In the genomic region with DNA sequence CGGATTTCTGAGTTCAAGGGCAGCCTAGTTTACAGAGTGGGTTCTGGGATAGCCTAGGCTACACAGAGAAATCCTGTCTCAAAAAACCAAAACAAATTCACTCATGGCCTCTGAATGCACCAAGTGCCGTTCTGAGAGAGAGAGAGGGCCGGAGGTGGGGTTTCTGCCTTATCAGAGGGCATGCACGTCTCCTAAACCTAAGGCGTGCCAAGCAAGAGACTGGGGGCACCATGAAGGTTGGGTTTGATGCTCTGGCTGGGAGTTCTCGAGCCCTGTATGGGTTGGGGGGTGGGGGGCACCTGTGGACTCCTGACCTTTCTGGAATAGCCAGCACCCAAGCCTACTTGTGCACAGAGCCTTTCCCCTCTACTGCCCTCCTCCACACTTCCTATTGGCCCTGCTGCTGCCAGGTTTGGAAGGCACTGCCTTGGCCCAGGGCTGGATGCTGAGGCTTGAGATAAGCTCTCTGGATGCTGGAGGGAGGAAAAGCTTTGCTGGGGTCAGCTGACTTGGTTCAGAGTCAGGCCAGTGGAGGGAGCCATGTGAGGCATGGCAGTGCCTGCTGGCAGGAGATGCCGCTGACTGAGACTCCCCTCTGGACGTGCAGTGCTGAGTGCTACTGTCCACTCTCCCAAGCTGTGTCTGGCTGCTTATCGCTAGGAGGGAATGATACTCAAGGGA, we compare ENCODE assay signal across 9 mouse cellular contexts. TPM values are rescaled to one million over a fixed set of nuclear protein-coding genes. Genes with fewer than 3 reads are reported as not detected.
DNase-seq lines count a peak whose midpoint lies in the region; ATAC-seq and TF ChIP-seq lines count a peak whose summit lies in the region.
"Had no signal": no experiment of that assay in that cellular context is flagged by ENCODE, and none has a peak within 500 bp of the region (broad histone marks: within the 10 kb centered on the region; RNA-seq: fewer than 3 reads in every experiment).

No protein-coding gene starts in this region.

- H3K79me2 ChIP-seq in heart, adult 2 months (replicated peaks; ENCODE audit: control insufficient read depth, insufficient read depth, low read length), result no peaks in the 10 kb centered on the region

- TF ChIP-seq CTCF in kidney, adult 2 months (conservative IDR thresholded peaks at IDR 0.05; ENCODE audit: insufficient read depth, insufficient read length, low read depth, low read length), result no peak
- TF ChIP-seq CTCF in heart, adult 2 months (IDR thresholded peaks at IDR 0.05), result 0 out of 2 replicates have a peak, but pooled peaks have one; percentile 10
- peak; percentile 63 for TF ChIP-seq CTCF in liver, embryonic 14.5 days (IDR thresholded peaks at IDR 0.05; ENCODE audit: low read depth)
- no peak for TF ChIP-seq CTCF in forebrain, postnatal 0 days (IDR thresholded peaks at IDR 0.05; ENCODE audit: low read depth)

- no peaks in the 10 kb centered on the region for H3K9me3 ChIP-seq in kidney, embryonic 15.5 days (replicated peaks)
- H3K9me3 ChIP-seq in liver, embryonic 14.5 days (ENCODE audit: control insufficient read depth, low read length), result no peaks in the 10 kb centered on the region
- no peaks in the 10 kb centered on the region for H3K9me3 ChIP-seq in forebrain, postnatal 0 days (ENCODE audit: low read length)
- H3K9me3 ChIP-seq: limb, embryonic 13.5 days had no signal

- peak; percentile 68; the same call in 1 of the 2 replicates for TF ChIP-seq EP300 in heart, adult 2 months (IDR thresholded peaks at IDR 0.05; ENCODE audit: insufficient read depth, low read depth, low read length)
- peak; percentile 60 for TF ChIP-seq EP300 in liver, embryonic 14.5 days (IDR thresholded peaks at IDR 0.05; ENCODE audit: low read depth)

- H3K36me3 ChIP-seq in kidney, adult 2 months (ENCODE audit: control insufficient read depth, insufficient read depth, low read length), result no peaks in the 10 kb centered on the region
- peaks cover 5% of the 10 kb centered on the region; the same call in 1 of the 2 replicates for H3K36me3 ChIP-seq in kidney, embryonic 15.5 days
- H3K36me3 ChIP-seq in heart, adult 2 months (ENCODE audit: control insufficient read depth, insufficient read depth, low read length), result no peaks in the 10 kb centered on the region
- no peaks in the 10 kb centered on the region; the same call in 1 of the 2 replicates for H3K36me3 ChIP-seq in liver, embryonic 14.5 days (replicated peaks; ENCODE audit: control insufficient read depth, insufficient read depth, low read depth)
- H3K36me3 ChIP-seq in forebrain, postnatal 0 days (ENCODE audit: insufficient read depth), result 0 out of 2 replicates have a peak, but pooled peaks cover 7% of the 10 kb centered on the region

- no peak for TF ChIP-seq POLR2A in kidney, adult 2 months (IDR thresholded peaks at IDR 0.05; ENCODE audit: low read depth, low read length)
- no peak for TF ChIP-seq POLR2A in heart, adult 2 months (IDR thresholded peaks at IDR 0.05; ENCODE audit: insufficient read depth, low read depth, low read length)

- no peaks in the 10 kb centered on the region for H3K27me3 ChIP-seq in kidney, adult 2 months (replicated peaks; ENCODE audit: control insufficient read depth, insufficient read depth, low read length)
- peaks cover 6% of the 10 kb centered on the region; the same call in 1 of the 2 replicates for H3K27me3 ChIP-seq in kidney, embryonic 15.5 days
- H3K27me3 ChIP-seq in heart, adult 2 months (ENCODE audit: control insufficient read depth, insufficient read depth, low read length), result no peaks in the 10 kb centered on the region
- H3K27me3 ChIP-seq in liver, embryonic 14.5 days (ENCODE audit: control insufficient read depth, insufficient read depth, low read length), result peaks cover 8% of the 10 kb centered on the region
- no peaks in the 10 kb centered on the region for H3K27me3 ChIP-seq in forebrain, postnatal 0 days (ENCODE audit: insufficient read depth, low read length)
- H3K27me3 ChIP-seq: limb, embryonic 13.5 days had no signal

- no peak overlapping the region for H3K27ac ChIP-seq in kidney, adult 2 months (ENCODE audit: insufficient read depth, low read depth, low read length)
- no peak overlapping the region for H3K27ac ChIP-seq in kidney, embryonic 15.5 days
- peak overlapping the region; percentile 36 for H3K27ac ChIP-seq in heart, adult 2 months
- peak overlapping the region; percentile 96 for H3K27ac ChIP-seq in liver, embryonic 14.5 days
- H3K27ac ChIP-seq in forebrain, postnatal 0 days (ENCODE audit: low read depth, low read length), result no peak overlapping the region
- H3K27ac ChIP-seq: limb, embryonic 13.5 days had no signal

- H3K4me2 ChIP-seq in kidney, embryonic 15.5 days, result no peak overlapping the region
- H3K4me2 ChIP-seq in liver, embryonic 14.5 days (ENCODE audit: low read depth), result peak overlapping the region; percentile 74
- H3K4me2 ChIP-seq in forebrain, postnatal 0 days (ENCODE audit: low read depth), result no peak overlapping the region

- no peak for ATAC-seq in kidney, embryonic 15.5 days (replicated peaks; ENCODE audit: low FRiP score)
- ATAC-seq in liver, embryonic 14.5 days (ENCODE audit: insufficient read depth), result peak; percentile 78
- no peak for ATAC-seq in CD4-positive, CD25-positive, alpha-beta regulatory T cell, adult 4 months
- ATAC-seq in forebrain, postnatal 0 days, result no peak

- peak; percentile 62 for DNase-seq in kidney, adult 2 months
- peak; percentile 57 for DNase-seq in NIH3T3 (ENCODE audit: low read depth)
- DNase-seq in heart, adult 2 months, result peak; percentile 51 to 75
- DNase-seq in liver, embryonic 14.5 days (ENCODE audit: low read depth in 3 of 3, low spot score in 3 of 3), result peak; percentile 73 to 78 (median 74)
- no peak for DNase-seq in urinary bladder, adult 2 months (ENCODE audit: low spot score)
- no peak for DNase-seq in forebrain, postnatal 0 days

- H3K4me3 ChIP-seq in kidney, adult 2 months (ENCODE audit: insufficient read depth, low read depth, low read length), result no peak overlapping the region
- H3K4me3 ChIP-seq in kidney, embryonic 15.5 days (replicated peaks), result no peak overlapping the region
- H3K4me3 ChIP-seq in heart, adult 2 months, result no peak overlapping the region
- peak overlapping the region; percentile 83 to 91 for H3K4me3 ChIP-seq in liver, embryonic 14.5 days (ENCODE audit: insufficient read depth in 1 of 2, low read depth in 2 of 2, low read length in 2 of 2)
- no peak overlapping the region for H3K4me3 ChIP-seq in forebrain, postnatal 0 days (ENCODE audit: low read depth, low read length)

- no peak overlapping the region for H3K9ac ChIP-seq in kidney, embryonic 15.5 days
- no peak overlapping the region for H3K9ac ChIP-seq in heart, adult 2 months (ENCODE audit: low read depth, low read length)
- peak overlapping the region; percentile 89 for H3K9ac ChIP-seq in liver, embryonic 14.5 days (replicated peaks)
- H3K9ac ChIP-seq in forebrain, postnatal 0 days, result no peak overlapping the region

- intact Hi-C loops in heart, adult 2 months (cut with DNase I), result loop anchor here (5.0 kb wide), 1 partner anchor 176 kb away; a partner anchor contains a TSS

- WGBS in kidney, adult 2 months, result 59% methylated on average over 9 of the region's 9 CpGs
- WGBS in kidney, embryonic 15.5 days, result 83% methylated on average over 9 of the region's 9 CpGs
- 55% methylated on average over 9 of the region's 9 CpGs for WGBS in heart, adult 2 months
- WGBS in liver, embryonic 14.5 days (ENCODE audit: insufficient replicate concordance), result 26% methylated on average over 9 of the region's 9 CpGs
- 82% methylated on average over 9 of the region's 9 CpGs for WGBS in forebrain, postnatal 0 days

- peaks cover 38% of the 10 kb centered on the region for H3K4me1 ChIP-seq in kidney, adult 2 months (ENCODE audit: control insufficient read depth, insufficient read depth, low read length)
- H3K4me1 ChIP-seq in kidney, embryonic 15.5 days, result peaks cover 69% of the 10 kb centered on the region
- H3K4me1 ChIP-seq in heart, adult 2 months (ENCODE audit: control insufficient read depth, insufficient read depth, low read length), result peaks cover 31% of the 10 kb centered on the region
- H3K4me1 ChIP-seq in liver, embryonic 14.5 days (replicated peaks; ENCODE audit: control insufficient read depth in 2 of 2, insufficient read depth in 2 of 2, low read length in 1 of 2), result peaks cover 25 to 35% of the 10 kb centered on the region in 2 experiments
- H3K4me1 ChIP-seq in forebrain, postnatal 0 days (ENCODE audit: insufficient read depth), result no peaks in the 10 kb centered on the region

RNA-seq across cellular contexts. Expression of a gene that starts 7.6 kb away (rescaled TPM):
- 182 and 203 TPM in 2 replicates for polyA plus RNA-seq in kidney, adult 2 months (2012; rRNA removed)
- polyA plus RNA-seq in kidney, embryonic 15.5 days (2015; fragmentation: Nextera tagmentation; extraction: Ambion mirVana), result 57.5 and 58.8 TPM in 2 replicates
- total RNA-seq in heart, adult 2 months (2021), result 10 to 100 TPM; 72.7 to 73.0 TPM
- polyA plus RNA-seq in heart, adult 2 months (2012; rRNA removed), result 82.8 and 85.3 TPM in 2 replicates
- 35.0 and 47.8 TPM in 2 replicates for polyA plus RNA-seq in liver, embryonic 14.5 days (2012; rRNA removed)
- 73.9 and 74.7 TPM in 2 replicates for polyA plus RNA-seq in liver, embryonic 14.5 days (2014; fragmentation: Nextera tagmentation; extraction: Ambion mirVana)
- 10 to 100 TPM; 33.9 to 37.1 TPM for polyA plus RNA-seq in CD4-positive, CD25-positive, alpha-beta regulatory T cell, adult 4 months (2017; shearing (Covaris generic))
- polyA plus RNA-seq in urinary bladder, adult 2 months (2012; rRNA removed), result 72.4 and 91.1 TPM in 2 replicates
- total RNA-seq in forebrain, postnatal 0 days (2014; rRNA removed), result 40.2 and 56.4 TPM in 2 replicates
- polyA plus RNA-seq in forebrain, postnatal 0 days (2015; fragmentation: Nextera tagmentation; extraction: Ambion mirVana), result 123 and 135 TPM in 2 replicates

RNA-seq across cellular contexts. Expression of a gene that starts 18.1 kb away (rescaled TPM):
- 136 and 184 TPM in 2 replicates for polyA plus RNA-seq in kidney, adult 2 months (2012; rRNA removed)
- 23.0 and 29.7 TPM in 2 replicates for polyA plus RNA-seq in kidney, embryonic 15.5 days (2015; fragmentation: Nextera tagmentation; extraction: Ambion mirVana)
- total RNA-seq in heart, adult 2 months (2021), result 10 to 100 TPM; 21.5 to 27.9 TPM
- polyA plus RNA-seq in heart, adult 2 months (2012; rRNA removed), result 44.4 and 57.0 TPM in 2 replicates
- polyA plus RNA-seq in liver, embryonic 14.5 days (2012; rRNA removed), result 2.2 and 2.3 TPM in 2 replicates
- polyA plus RNA-seq in liver, embryonic 14.5 days (2014; fragmentation: Nextera tagmentation; extraction: Ambion mirVana), result 0.84 and 0.95 TPM in 2 replicates
- polyA plus RNA-seq in CD4-positive, CD25-positive, alpha-beta regulatory T cell, adult 4 months (2017; shearing (Covaris generic)), result 1 to 10 TPM in 1 of 2 experiments, under 1 TPM in 1; 0.31 to 1.5 TPM
- 17.8 and 19.2 TPM in 2 replicates for polyA plus RNA-seq in urinary bladder, adult 2 months (2012; rRNA removed)
- 16.6 and 22.0 TPM in 2 replicates for total RNA-seq in forebrain, postnatal 0 days (2014; rRNA removed)
- 6.5 and 8.7 TPM in 2 replicates for polyA plus RNA-seq in forebrain, postnatal 0 days (2015; fragmentation: Nextera tagmentation; extraction: Ambion mirVana)

RNA-seq across cellular contexts. Expression of a gene that starts 54.7 kb away (rescaled TPM):
- polyA plus RNA-seq in kidney, adult 2 months (2012; rRNA removed), result 2.4 and 2.9 TPM in 2 replicates
- 0.36 and 0.85 TPM in 2 replicates for polyA plus RNA-seq in kidney, embryonic 15.5 days (2015; fragmentation: Nextera tagmentation; extraction: Ambion mirVana)
- total RNA-seq in heart, adult 2 months (2021), result 1 to 10 TPM; 1.1 to 1.2 TPM
- 2.4 TPM in 2 replicates for polyA plus RNA-seq in heart, adult 2 months (2012; rRNA removed)
- polyA plus RNA-seq in liver, embryonic 14.5 days (2012; rRNA removed), result 0.01 and 0.02 TPM in 2 replicates
- not detected in 2 replicates for polyA plus RNA-seq in liver, embryonic 14.5 days (2014; fragmentation: Nextera tagmentation; extraction: Ambion mirVana)
- polyA plus RNA-seq in CD4-positive, CD25-positive, alpha-beta regulatory T cell, adult 4 months (2017; shearing (Covaris generic)), result under 1 TPM in 1 of 2 experiments, not detected in 1; 0.22 TPM
- 1.7 and 2.1 TPM in 2 replicates for polyA plus RNA-seq in urinary bladder, adult 2 months (2012; rRNA removed)
- 0.14 and 0.15 TPM in 2 replicates for total RNA-seq in forebrain, postnatal 0 days (2014; rRNA removed)
- 0.18 and 0.34 TPM in 2 replicates for polyA plus RNA-seq in forebrain, postnatal 0 days (2015; fragmentation: Nextera tagmentation; extraction: Ambion mirVana)

RNA-seq across cellular contexts. Expression of a gene that starts 58.4 kb away (rescaled TPM):
- 41.6 and 45.4 TPM in 2 replicates for polyA plus RNA-seq in kidney, adult 2 months (2012; rRNA removed)
- 29.9 and 35.2 TPM in 2 replicates for polyA plus RNA-seq in kidney, embryonic 15.5 days (2015; fragmentation: Nextera tagmentation; extraction: Ambion mirVana)
- 10 to 100 TPM; 23.7 to 25.7 TPM for total RNA-seq in heart, adult 2 months (2021)
- 54.9 and 61.8 TPM in 2 replicates for polyA plus RNA-seq in heart, adult 2 months (2012; rRNA removed)
- polyA plus RNA-seq in liver, embryonic 14.5 days (2012; rRNA removed), result 8.6 and 11.3 TPM in 2 replicates
- polyA plus RNA-seq in liver, embryonic 14.5 days (2014; fragmentation: Nextera tagmentation; extraction: Ambion mirVana), result 4.7 and 6.6 TPM in 2 replicates
- 10 to 100 TPM; 68.2 to 74.2 TPM for polyA plus RNA-seq in CD4-positive, CD25-positive, alpha-beta regulatory T cell, adult 4 months (2017; shearing (Covaris generic))
- polyA plus RNA-seq in urinary bladder, adult 2 months (2012; rRNA removed), result 45.3 and 45.8 TPM in 2 replicates
- total RNA-seq in forebrain, postnatal 0 days (2014; rRNA removed), result 20.7 and 29.4 TPM in 2 replicates
- 16.2 and 21.6 TPM in 2 replicates for polyA plus RNA-seq in forebrain, postnatal 0 days (2015; fragmentation: Nextera tagmentation; extraction: Ambion mirVana)

Comparison
In these comparisons a context has a peak if more than half of its experiments do, and no peak if none do; other contexts are left out.
1. DNase-seq: peak in kidney, adult 2 months (single experiment), NIH3T3 (single experiment), heart, adult 2 months (2 of 2) and liver, embryonic 14.5 days (3 of 3); none in urinary bladder, adult 2 months (single experiment) and forebrain, postnatal 0 days (single experiment).
2. H3K27ac ChIP-seq: peak in heart, adult 2 months (single experiment) and liver, embryonic 14.5 days (single experiment); none in kidney, adult 2 months (single experiment), kidney, embryonic 15.5 days (single experiment) and forebrain, postnatal 0 days (single experiment).
3. H3K4me3 ChIP-seq: peak in liver, embryonic 14.5 days (2 of 2); none in kidney, adult 2 months (single experiment), kidney, embryonic 15.5 days (single experiment), heart, adult 2 months (single experiment) and forebrain, postnatal 0 days (single experiment).
4. CTCF ChIP-seq: peak in heart, adult 2 months (single experiment) and liver, embryonic 14.5 days (single experiment); none in kidney, adult 2 months (single experiment) and forebrain, postnatal 0 days (single experiment).